Mouse (Mus musculus) embryonic fibroblast, embryonic 13.5 days (primary cell): ENCODE results near the gene Slc15a4. TPM values are rescaled to one million over a fixed set of nuclear protein-coding genes. Genes with fewer than 3 reads are reported as not detected.

Experiments used
- H3K27ac ChIP-seq: 2 replicates; pipeline ENCODE4 v1.5.1; 2012; ENCODE audit warnings: low read length, control low read depth, inconsistent platforms; ENCODE audit not compliant: insufficient read depth
- H3K4me1 ChIP-seq: 2 replicates; pipeline ENCODE4 v1.6.1; 2011; ENCODE audit warnings: low read length; ENCODE audit not compliant: control insufficient read depth, insufficient read depth
- H3K4me3 ChIP-seq: 2 replicates; pipeline ENCODE4 v1.5.1; 2011; ENCODE audit warnings: mild to moderate bottlenecking, control low read depth, low read length; ENCODE audit not compliant: insufficient read depth
- CTCF ChIP-seq: IDR thresholded peaks from 2 replicates; pipeline ENCODE4 v1.5.1; 2011; ENCODE audit warnings: mild to moderate bottlenecking, control low read depth, low read length, moderate library complexity, borderline replicate concordance; ENCODE audit not compliant: insufficient read depth
- POLR2A ChIP-seq: IDR thresholded peaks from 2 replicates; pipeline ENCODE4 v1.6.1; 2011; ENCODE audit warnings: low read depth, mild to moderate bottlenecking, control low read depth, low read length, moderate library complexity
- polyA plus RNA-seq: library from polyadenylated mRNA; stranded (reverse); fragments of >200 nt; gene quantifications from 2 replicates; pipeline ENCODE4 v1.2.4, GENCODE M21; 2011; ENCODE audit warnings: low read depth; ENCODE audit not compliant: missing spikeins, insufficient read length

The Slc15a4 gene
- polyA plus RNA-seq, 1 experiment = 19.4 TPM

GRCm38 (mm10) chr5:127641185-127641958 lies 8.7 kb upstream of the Slc15a4 start:
- Histone ChIP-seq H3K27ac (no peak overlapping the region), H3K4me3 (no peak overlapping the region), H3K4me1 (no peaks in the 10 kb centered on the region)
- TF ChIP-seq CTCF (no peak), POLR2A (no peak)

GRCm38 (mm10) chr5:127640359-127640758 lies 7.7 kb upstream of the Slc15a4 start:
- H3K4me1 ChIP-seq = no peaks in the 10 kb centered on the region
- H3K27ac ChIP-seq = no peak overlapping the region
- H3K4me3 ChIP-seq = no peak overlapping the region
- TF ChIP-seq CTCF (0 out of 2 replicates have a peak, but pooled peaks have one; percentile 2), POLR2A (no peak)

GRCm38 (mm10) chr5:127639635-127640034 lies 6.9 kb upstream of the Slc15a4 start:
- Histone ChIP-seq H3K4me3 (no peak overlapping the region), H3K27ac (no peak overlapping the region), H3K4me1 (no peaks in the 10 kb centered on the region)
- TF ChIP-seq POLR2A (no peak), CTCF (no peak)

- Histone ChIP-seq H3K4me1 (no peaks in the 10 kb centered on the region), H3K27ac (no peak overlapping the region), H3K4me3 (no peak overlapping the region)
- TF ChIP-seq CTCF = no peak
Measured at GRCm38 (mm10) chr5:127639067-127639605, 6.4 kb upstream of the Slc15a4 start.

- no peak overlapping the region for H3K27ac ChIP-seq
- TF ChIP-seq CTCF = no peak
- no peak for TF ChIP-seq POLR2A
- no peaks in the 10 kb centered on the region for H3K4me1 ChIP-seq
- H3K4me3 ChIP-seq = no peak overlapping the region
Measured at GRCm38 (mm10) chr5:127638177-127638576, 5.5 kb upstream of the Slc15a4 start.

GRCm38 (mm10) chr5:127637622-127638021 lies 4.9 kb upstream of the Slc15a4 start:
- no peak overlapping the region for H3K27ac ChIP-seq
- H3K4me3 ChIP-seq = no peak overlapping the region
- no peak for TF ChIP-seq POLR2A
- TF ChIP-seq CTCF = no peak
- no peaks in the 10 kb centered on the region for H3K4me1 ChIP-seq

GRCm38 (mm10) chr5:127633666-127634065 lies 969 bp upstream of the Slc15a4 start:
- H3K4me3 ChIP-seq = no peak overlapping the region
- no peaks in the 10 kb centered on the region for H3K4me1 ChIP-seq
- H3K27ac ChIP-seq = no peak overlapping the region
- TF ChIP-seq CTCF (no peak), POLR2A (no peak)

GRCm38 (mm10) chr5:127633188-127633587 lies 491 bp upstream of the Slc15a4 start:
- Histone ChIP-seq H3K4me1 (no peaks in the 10 kb centered on the region), H3K4me3 (no peak overlapping the region)

DNA sequence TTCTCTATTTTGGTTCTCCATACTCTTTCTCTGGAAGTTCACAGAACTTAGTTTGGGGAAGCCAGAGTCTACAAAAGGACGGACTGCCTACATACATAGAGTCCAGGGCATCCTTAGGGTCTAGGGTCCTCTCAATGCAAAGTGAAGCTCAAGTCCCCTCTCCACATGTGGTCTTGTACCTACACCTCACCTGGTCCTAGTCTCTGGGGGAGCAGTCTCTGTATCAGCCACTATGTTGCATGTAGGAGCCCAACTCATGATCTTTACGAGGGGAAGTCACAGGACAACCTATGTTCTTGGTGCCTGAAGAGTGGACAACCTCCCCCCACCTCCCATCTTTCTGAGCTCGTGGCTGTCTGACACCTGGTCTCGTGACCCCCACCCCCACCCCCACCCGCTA lies 1.0 kb downstream of the Slc15a4 start:
- H3K4me3 ChIP-seq = no peak overlapping the region
- no peak overlapping the region for H3K27ac ChIP-seq
- no peaks in the 10 kb centered on the region for H3K4me1 ChIP-seq
- TF ChIP-seq CTCF = no peak
- no peak for TF ChIP-seq POLR2A

More at GRCm38 (mm10) chr5:127633188-127633587, 491 bp upstream of the Slc15a4 start:
- H3K27ac ChIP-seq = no peak overlapping the region
- no peak for TF ChIP-seq POLR2A
- TF ChIP-seq CTCF = no peak

DNA sequence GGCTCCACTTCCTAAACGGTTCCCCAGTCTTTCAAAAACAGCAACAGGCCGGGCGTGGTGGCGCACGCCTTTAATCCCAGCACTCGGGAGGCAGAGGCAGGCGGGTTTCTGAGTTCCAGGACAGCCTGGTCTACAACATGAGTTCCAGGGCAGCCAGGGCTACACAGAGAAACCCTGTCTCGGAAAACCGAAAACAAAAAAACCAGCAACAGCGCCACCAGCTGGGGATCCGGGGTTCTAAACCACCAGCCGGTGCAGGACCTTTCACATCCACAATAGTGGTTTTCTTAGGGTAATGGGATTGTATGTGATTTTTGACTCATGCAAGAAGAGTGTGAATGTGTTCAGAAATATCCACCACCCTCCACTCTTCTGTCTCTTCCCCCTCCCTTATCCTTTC lies 5.5 kb downstream of the Slc15a4 start:
- Histone ChIP-seq H3K4me1 (no peaks in the 10 kb centered on the region), H3K27ac (no peak overlapping the region), H3K4me3 (no peak overlapping the region)
- TF ChIP-seq CTCF (no peak), POLR2A (no peak)
